Mouse (Mus musculus): ENCODE results near the gene Gm44511.
"Not testable (repeated sequence)": the region's sequence is repeated elsewhere in the genome, so short reads cannot be mapped to it uniquely, and the experiment has no call there.

Gene Gm44511

GRCm38 (mm10) chr6:128799144-128799895 is 26.8 kb downstream of the Gm44511 start:
- not testable (repeated sequence) for H3K27me3 ChIP-seq (ENCODE audit: control insufficient read depth, insufficient read depth, low read length, poor library complexity, severe bottlenecking); H3K36me3 ChIP-seq (ENCODE audit: control insufficient read depth, insufficient read depth, low read length, poor library complexity, severe bottlenecking)
- DNase-seq (ENCODE audit: low read depth, low spot score) = peak; percentile 95

GRCm38 (mm10) chr6:128798772-128799143 is 27.4 kb downstream of the Gm44511 start:
- peak; percentile 90 for DNase-seq (ENCODE audit: low read depth, low spot score)
- H3K27me3 ChIP-seq (ENCODE audit: control insufficient read depth, insufficient read depth, low read length, poor library complexity, severe bottlenecking); H3K36me3 ChIP-seq (ENCODE audit: control insufficient read depth, insufficient read depth, low read length, poor library complexity, severe bottlenecking): not testable (repeated sequence)

- no peaks in the 10 kb centered on the region for H3K27me3 ChIP-seq (ENCODE audit: control insufficient read depth, insufficient read depth, low read length, poor library complexity, severe bottlenecking)
- no peaks in the 10 kb centered on the region for H3K36me3 ChIP-seq (ENCODE audit: control insufficient read depth, insufficient read depth, low read length, poor library complexity, severe bottlenecking)
- DNase-seq (ENCODE audit: low read depth, low spot score) = peak; percentile 53
Measured at GRCm38 (mm10) chr6:128797936-128798771, 28.0 kb downstream of the Gm44511 start.

GRCm38 (mm10) chr6:128797185-128797905 is 28.8 kb downstream of the Gm44511 start:
- H3K36me3 ChIP-seq (ENCODE audit: control insufficient read depth, insufficient read depth, low read length, poor library complexity, severe bottlenecking) = no peaks in the 10 kb centered on the region
- H3K27me3 ChIP-seq (ENCODE audit: control insufficient read depth, insufficient read depth, low read length, poor library complexity, severe bottlenecking) = no peaks in the 10 kb centered on the region
- DNase-seq (ENCODE audit: low read depth, low spot score) = no peak

GRCm38 (mm10) chr6:128796321-128796955 is 29.7 kb downstream of the Gm44511 start:
- Histone ChIP-seq H3K27me3 (ENCODE audit: control insufficient read depth, insufficient read depth, low read length, poor library complexity, severe bottlenecking) (no peaks in the 10 kb centered on the region), H3K36me3 (ENCODE audit: control insufficient read depth, insufficient read depth, low read length, poor library complexity, severe bottlenecking) (no peaks in the 10 kb centered on the region)
- no peak for DNase-seq (ENCODE audit: low read depth, low spot score)

GRCm38 (mm10) chr6:128793734-128794133 is 32.4 kb downstream of the Gm44511 start:
- Histone ChIP-seq H3K36me3 (ENCODE audit: control insufficient read depth, insufficient read depth, low read length, poor library complexity, severe bottlenecking) (no peaks in the 10 kb centered on the region), H3K27me3 (ENCODE audit: control insufficient read depth, insufficient read depth, low read length, poor library complexity, severe bottlenecking) (no peaks in the 10 kb centered on the region)
- DNase-seq (ENCODE audit: low read depth, low spot score) = no peak

- H3K36me3 ChIP-seq (ENCODE audit: control insufficient read depth, insufficient read depth, low read length, poor library complexity, severe bottlenecking); H3K27me3 ChIP-seq (ENCODE audit: control insufficient read depth, insufficient read depth, low read length, poor library complexity, severe bottlenecking); DNase-seq (ENCODE audit: low read depth, low spot score): not testable (repeated sequence)
Measured at GRCm38 (mm10) chr6:128790491-128790994, 35.6 kb downstream of the Gm44511 start.

GRCm38 (mm10) chr6:128789115-128789514 is 37.0 kb downstream of the Gm44511 start, which contains the start of gene Klrb1c:
Klrb1c (minus strand) TSS chr6:128789215.
- DNase-seq (ENCODE audit: low read depth, low spot score) = no peak
- Histone ChIP-seq H3K27me3 (ENCODE audit: control insufficient read depth, insufficient read depth, low read length, poor library complexity, severe bottlenecking) (no peaks in the 10 kb centered on the region), H3K36me3 (ENCODE audit: control insufficient read depth, insufficient read depth, low read length, poor library complexity, severe bottlenecking) (no peaks in the 10 kb centered on the region)

- Histone ChIP-seq H3K36me3 (ENCODE audit: control insufficient read depth, insufficient read depth, low read length, poor library complexity, severe bottlenecking) (no peaks in the 10 kb centered on the region), H3K27me3 (ENCODE audit: control insufficient read depth, insufficient read depth, low read length, poor library complexity, severe bottlenecking) (no peaks in the 10 kb centered on the region)
- DNase-seq (ENCODE audit: low read depth, low spot score) = no peak
Measured at GRCm38 (mm10) chr6:128788517-128788916, 37.6 kb downstream of the Gm44511 start.

- not testable (repeated sequence) for H3K36me3 ChIP-seq (ENCODE audit: control insufficient read depth, insufficient read depth, low read length, poor library complexity, severe bottlenecking); H3K27me3 ChIP-seq (ENCODE audit: control insufficient read depth, insufficient read depth, low read length, poor library complexity, severe bottlenecking)
- DNase-seq (ENCODE audit: low read depth, low spot score) = peak; percentile 84
Measured at GRCm38 (mm10) chr6:128786396-128786795, 39.7 kb downstream of the Gm44511 start.

GRCm38 (mm10) chr6:128769481-128770253 is 56.4 kb downstream of the Gm44511 start:
- Histone ChIP-seq H3K27me3 (ENCODE audit: control insufficient read depth, insufficient read depth, low read length, poor library complexity, severe bottlenecking) (no peaks in the 10 kb centered on the region), H3K36me3 (ENCODE audit: control insufficient read depth, insufficient read depth, low read length, poor library complexity, severe bottlenecking) (no peaks in the 10 kb centered on the region)
- DNase-seq (ENCODE audit: low read depth, low spot score) = no peak

- no peaks in the 10 kb centered on the region for H3K27me3 ChIP-seq (ENCODE audit: control insufficient read depth, insufficient read depth, low read length, poor library complexity, severe bottlenecking)
- no peak for DNase-seq (ENCODE audit: low read depth, low spot score)
- H3K36me3 ChIP-seq (ENCODE audit: control insufficient read depth, insufficient read depth, low read length, poor library complexity, severe bottlenecking) = no peaks in the 10 kb centered on the region
Measured at GRCm38 (mm10) chr6:128768047-128768446, 58.1 kb downstream of the Gm44511 start.

- DNase-seq (ENCODE audit: low read depth, low spot score) = peak; percentile 88
- H3K36me3 ChIP-seq (ENCODE audit: control insufficient read depth, insufficient read depth, low read length, poor library complexity, severe bottlenecking); H3K27me3 ChIP-seq (ENCODE audit: control insufficient read depth, insufficient read depth, low read length, poor library complexity, severe bottlenecking): not testable (repeated sequence)
Measured at GRCm38 (mm10) chr6:128766486-128767254, 59.4 kb downstream of the Gm44511 start.

All from splenic B cell, adult 2 months (primary cell).